Mouse (Mus musculus): ENCODE measurements at regions not wholly inside any gene's neighbourhood (a gene's known extent, or its start where the extent isn't known, plus 50 kb on each side); places are given as distances from the start of the nearest gene placed in this dataset.

DNA sequence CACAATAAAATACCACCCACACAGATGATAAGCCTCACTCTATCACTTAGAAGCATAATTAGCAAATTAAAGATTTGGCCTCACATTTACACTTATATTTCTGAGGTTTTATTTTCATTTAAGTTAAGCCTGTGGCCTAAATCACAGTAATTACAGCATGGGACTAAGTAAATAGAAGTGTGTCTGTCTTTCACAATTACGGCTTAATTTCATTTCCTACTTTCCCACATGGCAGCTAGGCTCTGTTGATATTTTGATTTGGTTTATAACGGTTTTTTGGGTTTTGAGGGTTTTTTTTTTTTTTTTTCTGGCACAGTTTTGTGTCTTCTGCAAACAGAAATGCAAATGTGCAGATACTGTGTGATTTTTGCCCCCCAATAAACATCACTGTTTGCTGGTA is 222.1 kb upstream of the Tbl1xr1 start:
- Histone ChIP-seq H3K4me3 (replicated peaks; ENCODE audit: low read length) (no peak overlapping the region), H3K9me3 (replicated peaks; ENCODE audit: control insufficient read depth, low read length) (no peaks in the 10 kb centered on the region), H3K27me3 (ENCODE audit: control insufficient read depth, insufficient read depth, low read length) (no peaks in the 10 kb centered on the region), H3K36me3 (ENCODE audit: control insufficient read depth, insufficient read depth, low read length) (no peaks in the 10 kb centered on the region), H3K27ac (ENCODE audit: low read length) (no peak overlapping the region), H3K4me1 (ENCODE audit: control insufficient read depth, insufficient read depth, low read length) (no peaks in the 10 kb centered on the region), H3K9ac (ENCODE audit: low read length) (no peak overlapping the region), H3K4me2 (ENCODE audit: low read depth, low read length) (no peak overlapping the region)
- no peak for ATAC-seq (ENCODE audit: insufficient read depth, low FRiP score)
- 81% methylated on average over 2 of the region's 2 CpGs for WGBS

- Histone ChIP-seq H3K4me1 (ENCODE audit: control insufficient read depth, insufficient read depth, low read length) (no peaks in the 10 kb centered on the region), H3K36me3 (ENCODE audit: control insufficient read depth, insufficient read depth, low read length) (no peaks in the 10 kb centered on the region), H3K4me2 (ENCODE audit: low read depth, low read length) (no peak overlapping the region), H3K9ac (ENCODE audit: low read length) (no peak overlapping the region), H3K4me3 (replicated peaks; ENCODE audit: low read length) (no peak overlapping the region), H3K9me3 (replicated peaks; ENCODE audit: control insufficient read depth, low read length) (no peaks in the 10 kb centered on the region), H3K27me3 (ENCODE audit: control insufficient read depth, insufficient read depth, low read length) (no peaks in the 10 kb centered on the region), H3K27ac (ENCODE audit: low read length) (no peak overlapping the region)
- 71% methylated on average over 1 of the region's 1 CpGs for WGBS
- no peak for ATAC-seq (ENCODE audit: insufficient read depth, low FRiP score)
Observed at GRCm38 (mm10) chr3:21859436-21859835, 217.0 kb upstream of the Tbl1xr1 start.

GRCm38 (mm10) chr3:21860915-21861635 is 215.4 kb upstream of the Tbl1xr1 start:
- WGBS, result 58% methylated on average over 4 of the region's 4 CpGs
- Histone ChIP-seq H3K4me2 (ENCODE audit: low read depth, low read length) (no peak overlapping the region), H3K27ac (ENCODE audit: low read length) (no peak overlapping the region), H3K9me3 (replicated peaks; ENCODE audit: control insufficient read depth, low read length) (no peaks in the 10 kb centered on the region), H3K4me3 (replicated peaks; ENCODE audit: low read length) (no peak overlapping the region), H3K4me1 (ENCODE audit: control insufficient read depth, insufficient read depth, low read length) (no peaks in the 10 kb centered on the region), H3K9ac (ENCODE audit: low read length) (no peak overlapping the region), H3K27me3 (ENCODE audit: control insufficient read depth, insufficient read depth, low read length) (no peaks in the 10 kb centered on the region), H3K36me3 (ENCODE audit: control insufficient read depth, insufficient read depth, low read length) (no peaks in the 10 kb centered on the region)
- no peak for ATAC-seq (ENCODE audit: insufficient read depth, low FRiP score)

- Histone ChIP-seq H3K27me3 (ENCODE audit: control insufficient read depth, insufficient read depth, low read length) (no peaks in the 10 kb centered on the region), H3K4me1 (ENCODE audit: control insufficient read depth, insufficient read depth, low read length) (no peaks in the 10 kb centered on the region), H3K4me2 (ENCODE audit: low read depth, low read length) (no peak overlapping the region), H3K9ac (ENCODE audit: low read length) (no peak overlapping the region), H3K4me3 (replicated peaks; ENCODE audit: low read length) (no peak overlapping the region), H3K9me3 (replicated peaks; ENCODE audit: control insufficient read depth, low read length) (no peaks in the 10 kb centered on the region), H3K36me3 (ENCODE audit: control insufficient read depth, insufficient read depth, low read length) (no peaks in the 10 kb centered on the region), H3K27ac (ENCODE audit: low read length) (no peak overlapping the region)
- ATAC-seq (ENCODE audit: insufficient read depth, low FRiP score), result no peak
- 79% methylated on average over 4 of the region's 4 CpGs for WGBS
Observed at GRCm38 (mm10) chr3:21861636-21861970, 214.8 kb upstream of the Tbl1xr1 start.

- Histone ChIP-seq H3K4me1 (ENCODE audit: control insufficient read depth, insufficient read depth, low read length) (no peaks in the 10 kb centered on the region), H3K4me3 (replicated peaks; ENCODE audit: low read length) (no peak overlapping the region), H3K9ac (ENCODE audit: low read length) (no peak overlapping the region), H3K4me2 (ENCODE audit: low read depth, low read length) (no peak overlapping the region), H3K27ac (ENCODE audit: low read length) (no peak overlapping the region), H3K27me3 (ENCODE audit: control insufficient read depth, insufficient read depth, low read length) (no peaks in the 10 kb centered on the region), H3K9me3 (replicated peaks; ENCODE audit: control insufficient read depth, low read length) (no peaks in the 10 kb centered on the region), H3K36me3 (ENCODE audit: control insufficient read depth, insufficient read depth, low read length) (no peaks in the 10 kb centered on the region)
- ATAC-seq (ENCODE audit: insufficient read depth, low FRiP score), result no peak
- 57% methylated on average over 5 of the region's 5 CpGs for WGBS
Observed at GRCm38 (mm10) chr3:21864391-21864790, 212.1 kb upstream of the Tbl1xr1 start.

DNA sequence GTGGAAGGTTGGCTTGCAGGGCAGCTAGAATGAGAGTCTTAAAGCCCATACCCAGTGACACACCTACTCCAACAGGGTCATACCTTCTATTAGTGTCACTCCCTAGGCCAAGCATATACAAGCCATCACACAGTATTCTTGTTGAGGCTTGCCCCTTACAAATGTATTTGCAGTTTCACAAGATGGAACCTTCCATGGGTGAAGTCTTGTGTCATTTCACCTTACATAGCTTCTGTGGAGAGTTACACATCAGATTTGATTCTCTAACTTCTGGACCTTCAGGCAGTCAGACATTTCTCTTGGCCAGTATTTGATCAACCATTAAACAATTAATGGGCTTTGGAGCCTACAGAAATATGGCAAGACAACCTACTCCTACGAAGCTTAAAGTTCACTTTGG is 210.6 kb upstream of the Tbl1xr1 start:
- 84% methylated on average over 1 of the region's 1 CpGs for WGBS
- Histone ChIP-seq H3K4me1 (ENCODE audit: control insufficient read depth, insufficient read depth, low read length) (no peaks in the 10 kb centered on the region), H3K9me3 (replicated peaks; ENCODE audit: control insufficient read depth, low read length) (no peaks in the 10 kb centered on the region), H3K9ac (ENCODE audit: low read length) (no peak overlapping the region), H3K27ac (ENCODE audit: low read length) (no peak overlapping the region), H3K4me3 (replicated peaks; ENCODE audit: low read length) (no peak overlapping the region), H3K27me3 (ENCODE audit: control insufficient read depth, insufficient read depth, low read length) (no peaks in the 10 kb centered on the region), H3K4me2 (ENCODE audit: low read depth, low read length) (no peak overlapping the region), H3K36me3 (ENCODE audit: control insufficient read depth, insufficient read depth, low read length) (no peaks in the 10 kb centered on the region)
- no peak for ATAC-seq (ENCODE audit: insufficient read depth, low FRiP score)

- no peak for ATAC-seq (ENCODE audit: insufficient read depth, low FRiP score)
- H3K36me3 ChIP-seq (ENCODE audit: control insufficient read depth, insufficient read depth, low read length), result no peaks in the 10 kb centered on the region
- H3K4me2 ChIP-seq (ENCODE audit: low read depth, low read length), result no peak overlapping the region
- H3K4me1 ChIP-seq (ENCODE audit: control insufficient read depth, insufficient read depth, low read length), result no peaks in the 10 kb centered on the region
- no peaks in the 10 kb centered on the region for H3K27me3 ChIP-seq (ENCODE audit: control insufficient read depth, insufficient read depth, low read length)
- no peaks in the 10 kb centered on the region for H3K9me3 ChIP-seq (replicated peaks; ENCODE audit: control insufficient read depth, low read length)
- no peak overlapping the region for H3K4me3 ChIP-seq (replicated peaks; ENCODE audit: low read length)
- H3K27ac ChIP-seq (ENCODE audit: low read length), result no peak overlapping the region
- 78% methylated on average over 2 of the region's 2 CpGs for WGBS
- no peak overlapping the region for H3K9ac ChIP-seq (ENCODE audit: low read length)
Observed at GRCm38 (mm10) chr3:21878396-21878795, 198.1 kb upstream of the Tbl1xr1 start.

- H3K9me3 ChIP-seq (replicated peaks; ENCODE audit: control insufficient read depth, low read length), result no peaks in the 10 kb centered on the region
- H3K4me3 ChIP-seq (replicated peaks; ENCODE audit: low read length), result no peak overlapping the region
- no peak overlapping the region for H3K4me2 ChIP-seq (ENCODE audit: low read depth, low read length)
- H3K4me1 ChIP-seq (ENCODE audit: control insufficient read depth, insufficient read depth, low read length), result no peaks in the 10 kb centered on the region
- ATAC-seq (ENCODE audit: insufficient read depth, low FRiP score), result no peak
- H3K36me3 ChIP-seq (ENCODE audit: control insufficient read depth, insufficient read depth, low read length), result no peaks in the 10 kb centered on the region
- H3K9ac ChIP-seq (ENCODE audit: low read length), result no peak overlapping the region
- H3K27me3 ChIP-seq (ENCODE audit: control insufficient read depth, insufficient read depth, low read length), result no peaks in the 10 kb centered on the region
- no peak overlapping the region for H3K27ac ChIP-seq (ENCODE audit: low read length)
- WGBS, result 70% methylated on average over 3 of the region's 3 CpGs
Observed at GRCm38 (mm10) chr3:21884216-21884615, 192.2 kb upstream of the Tbl1xr1 start.

GRCm38 (mm10) chr3:21888710-21889109 is 187.7 kb upstream of the Tbl1xr1 start:
- H3K4me1 ChIP-seq (ENCODE audit: control insufficient read depth, insufficient read depth, low read length), result no peaks in the 10 kb centered on the region
- no peak overlapping the region for H3K9ac ChIP-seq (ENCODE audit: low read length)
- H3K27me3 ChIP-seq (ENCODE audit: control insufficient read depth, insufficient read depth, low read length), result no peaks in the 10 kb centered on the region
- H3K27ac ChIP-seq (ENCODE audit: low read length), result no peak overlapping the region
- H3K36me3 ChIP-seq (ENCODE audit: control insufficient read depth, insufficient read depth, low read length), result no peaks in the 10 kb centered on the region
- no peak for ATAC-seq (ENCODE audit: insufficient read depth, low FRiP score)
- no peak overlapping the region for H3K4me2 ChIP-seq (ENCODE audit: low read depth, low read length)
- no peak overlapping the region for H3K4me3 ChIP-seq (replicated peaks; ENCODE audit: low read length)
- H3K9me3 ChIP-seq (replicated peaks; ENCODE audit: control insufficient read depth, low read length), result no peaks in the 10 kb centered on the region
- WGBS, result 81% methylated on average over 3 of the region's 3 CpGs

Data from stomach, embryonic 16.5 days (tissue).